Mouse (Mus musculus) lung, postnatal 0 days (tissue): ENCODE measurements around the gene C1s1.

Source experiments
- CTCF ChIP-seq: IDR thresholded peaks from 2 replicates; pipeline ENCODE4 v1.5.1; 2016; ENCODE audit warnings: antibody characterized with exemption, mild to moderate bottlenecking
- EP300 ChIP-seq: IDR thresholded peaks from 2 replicates; pipeline ENCODE4 v1.6.1; 2016; ENCODE audit warnings: antibody characterized with exemption, mild to moderate bottlenecking, control low read depth

GRCm38 (mm10) chr6:124502021-124502420 is 40.1 kb downstream of the C1s1 start:
- no peak for TF ChIP-seq CTCF
- TF ChIP-seq EP300 = no peak
